Mouse (Mus musculus) C2C12 (cell line): ENCODE measurements around the gene Taok2.

ENCODE experiments used
- CTCF ChIP-seq: IDR thresholded peaks from one replicate; pipeline ENCODE4 v1.5.1; 2011; ENCODE audit not compliant: control insufficient read depth, insufficient read depth, insufficient read length
- MAX ChIP-seq: IDR thresholded peaks from one replicate; pipeline ENCODE4 v1.6.1; 2011; ENCODE audit warnings: mild to moderate bottlenecking, control low read depth
- MYOG ChIP-seq: IDR thresholded peaks from one replicate; pipeline ENCODE4 v1.6.1; 2011; ENCODE audit not compliant: control insufficient read depth, insufficient read length; ENCODE audit errors: extremely low read depth

- TF ChIP-seq MYOG = no peak
- no peak for TF ChIP-seq CTCF
- peak; percentile 70 for TF ChIP-seq MAX
These were observed 22.2 kb downstream of the Taok2 start, which contains the start of gene Ino80e for GRCm38 (mm10) chr7:126862147-126862784.
